Mouse (Mus musculus) adipocyte (in vitro differentiated cells): ENCODE data around the gene 4930550C14Rik.

Experiments
- DNase-seq: peaks from one replicate; pipeline ENCODE4 v3.0.0-alpha.2; 2016; ENCODE audit warnings: low spot score

Gene 4930550C14Rik

GRCm38 (mm10) chr9:53404050-53404752 is 2.1 kb downstream of the 4930550C14Rik start:
- DNase-seq, result no peak

GRCm38 (mm10) chr9:53404753-53405722 is 2.9 kb downstream of the 4930550C14Rik start:
- DNase-seq, result no peak

GRCm38 (mm10) chr9:53408548-53408947 is 6.4 kb downstream of the 4930550C14Rik start:
- DNase-seq, result no peak

GRCm38 (mm10) chr9:53408953-53409361 is 6.8 kb downstream of the 4930550C14Rik start:
- peak; percentile 26 for DNase-seq

GRCm38 (mm10) chr9:53409427-53409826 is 7.3 kb downstream of the 4930550C14Rik start:
- DNase-seq, result no peak

- DNase-seq, result no peak
These were observed 20.2 kb downstream of the 4930550C14Rik start for GRCm38 (mm10) chr9:53422133-53422896.

- no peak for DNase-seq
These were observed 24.6 kb downstream of the 4930550C14Rik start for GRCm38 (mm10) chr9:53426726-53427125.

GRCm38 (mm10) chr9:53427638-53428037 is 25.5 kb downstream of the 4930550C14Rik start:
- peak; percentile 7 for DNase-seq

GRCm38 (mm10) chr9:53435830-53436570 is 33.9 kb downstream of the 4930550C14Rik start:
- DNase-seq, result no peak

GRCm38 (mm10) chr9:53450609-53451008 is 48.5 kb downstream of the 4930550C14Rik start:
- no peak for DNase-seq

- DNase-seq, result no peak
These were observed 49.9 kb downstream of the 4930550C14Rik start for GRCm38 (mm10) chr9:53452038-53452437.

GRCm38 (mm10) chr9:53472806-53473518 is 70.8 kb downstream of the 4930550C14Rik start:
- no peak for DNase-seq
